Mouse (Mus musculus): ENCODE data around the gene Washc4. TPM values are rescaled to one million over a fixed set of nuclear protein-coding genes. Genes with fewer than 3 reads are reported as not detected.

Gene Washc4
- polyA plus RNA-seq, 1 experiment from 2014 or later = 36.6 TPM

DNA sequence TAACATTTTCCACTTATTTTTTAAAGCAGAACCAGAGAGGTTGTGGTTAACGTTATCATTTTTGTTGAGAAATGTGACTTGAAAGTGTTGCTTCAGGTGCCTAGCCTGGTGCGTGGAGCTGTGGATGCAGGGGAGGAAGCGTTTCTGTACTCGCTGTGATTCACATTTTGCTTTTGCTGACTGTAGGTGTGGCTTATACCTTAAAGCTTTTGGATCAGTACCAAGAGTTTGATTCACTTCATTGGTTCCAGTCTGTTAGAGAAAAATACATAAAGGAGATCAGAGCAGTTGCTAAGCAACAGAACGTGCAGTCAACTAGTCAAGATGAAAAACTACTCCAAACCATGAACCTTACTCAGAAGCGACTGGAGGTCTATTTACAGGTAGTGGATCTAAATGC is 47.2 kb downstream of the Washc4 start:
- H3K9ac ChIP-seq (ENCODE audit: low read length) = no peak overlapping the region
- H3K4me3 ChIP-seq (ENCODE audit: low read length) = no peak overlapping the region
- H3K27ac ChIP-seq (ENCODE audit: low read length) = no peak overlapping the region
- 85% methylated on average over 6 of the region's 6 CpGs for WGBS
- H3K4me1 ChIP-seq (replicated peaks; ENCODE audit: control insufficient read depth, insufficient read depth, low read length) = no peaks in the 10 kb centered on the region
- H3K9me3 ChIP-seq (ENCODE audit: control insufficient read depth, low read length) = no peaks in the 10 kb centered on the region
- no peak for ATAC-seq (ENCODE audit: low read depth)
- no peaks in the 10 kb centered on the region for H3K27me3 ChIP-seq (ENCODE audit: control insufficient read depth, insufficient read depth, low read depth, low read length)
- H3K36me3 ChIP-seq (ENCODE audit: control insufficient read depth, insufficient read depth, low read length) = peaks cover 54% of the 10 kb centered on the region
- H3K4me2 ChIP-seq (ENCODE audit: low read depth, low read length) = no peak overlapping the region

DNA sequence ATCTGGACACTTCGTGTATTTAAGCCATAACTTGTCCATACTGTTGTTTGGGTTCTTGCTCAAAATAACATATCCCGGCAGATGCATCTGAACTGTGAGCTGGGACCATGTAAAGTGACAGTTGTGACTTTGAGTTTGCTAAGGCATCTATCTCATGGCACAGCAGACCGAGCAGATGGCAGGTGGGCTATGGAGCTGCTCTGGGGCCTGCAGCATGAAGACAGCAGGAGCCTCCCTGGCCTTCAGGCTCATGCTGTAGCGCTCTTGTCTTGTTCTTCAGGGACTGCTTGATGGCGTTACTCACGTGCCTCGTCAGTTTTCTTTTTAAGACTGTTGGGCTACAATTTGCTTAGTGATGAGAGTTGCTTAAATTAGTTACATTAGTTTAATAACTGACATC is 49.1 kb downstream of the Washc4 start:
- ATAC-seq (ENCODE audit: low read depth) = no peak
- 85% methylated on average over 7 of the region's 7 CpGs for WGBS
- H3K36me3 ChIP-seq (ENCODE audit: control insufficient read depth, insufficient read depth, low read length) = peaks cover 47% of the 10 kb centered on the region
- H3K4me1 ChIP-seq (replicated peaks; ENCODE audit: control insufficient read depth, insufficient read depth, low read length) = no peaks in the 10 kb centered on the region
- no peak overlapping the region for H3K4me2 ChIP-seq (ENCODE audit: low read depth, low read length)
- no peak overlapping the region for H3K9ac ChIP-seq (ENCODE audit: low read length)
- H3K27me3 ChIP-seq (ENCODE audit: control insufficient read depth, insufficient read depth, low read depth, low read length) = no peaks in the 10 kb centered on the region
- H3K9me3 ChIP-seq (ENCODE audit: control insufficient read depth, low read length) = no peaks in the 10 kb centered on the region
- no peak overlapping the region for H3K4me3 ChIP-seq (ENCODE audit: low read length)
- no peak overlapping the region for H3K27ac ChIP-seq (ENCODE audit: low read length)

DNA sequence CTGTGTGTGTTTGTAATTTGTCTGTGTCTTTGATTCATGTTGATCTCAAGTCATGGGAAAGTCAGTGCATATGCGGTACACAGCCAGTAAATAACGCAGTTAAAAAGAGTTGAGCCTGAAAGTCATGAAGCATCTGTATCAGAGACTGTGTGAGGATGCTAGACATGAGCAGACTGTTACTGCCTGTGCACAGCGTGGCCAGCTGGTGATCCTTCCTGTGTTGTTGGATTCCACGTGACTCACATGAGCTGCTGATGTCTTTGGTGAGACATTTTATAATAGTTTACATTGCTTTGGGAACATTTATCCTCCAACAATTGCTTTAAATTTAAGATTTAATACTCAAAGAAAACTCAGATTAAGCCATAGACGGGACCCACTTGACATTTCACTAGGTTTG is 51.0 kb downstream of the Washc4 start:
- no peak overlapping the region for H3K9ac ChIP-seq (ENCODE audit: low read length)

DNA sequence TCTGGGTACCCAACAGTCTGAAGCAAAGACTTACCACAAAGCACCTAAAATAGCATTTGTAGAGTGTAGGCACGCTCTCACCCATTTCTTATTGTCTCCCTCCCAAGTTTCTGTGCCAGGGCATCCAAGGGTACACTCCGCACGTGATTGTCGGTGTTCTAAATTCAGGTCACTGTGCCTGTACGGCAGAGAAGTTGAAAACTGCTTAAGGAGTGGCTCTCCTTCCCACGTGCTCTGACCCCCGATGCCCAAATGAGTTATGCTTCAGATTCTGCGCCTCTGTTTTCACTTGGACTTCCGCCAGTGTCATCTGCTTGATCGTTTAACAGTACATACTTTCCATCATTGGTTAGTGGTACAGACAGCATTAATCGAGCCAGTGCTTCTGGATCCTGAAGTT is 57.1 kb downstream of the Washc4 start:
- no peaks in the 10 kb centered on the region for H3K9me3 ChIP-seq (ENCODE audit: control insufficient read depth, low read length)
- no peak for ATAC-seq (ENCODE audit: low read depth)
- H3K4me1 ChIP-seq (replicated peaks; ENCODE audit: control insufficient read depth, insufficient read depth, low read length) = no peaks in the 10 kb centered on the region
- no peaks in the 10 kb centered on the region for H3K27me3 ChIP-seq (ENCODE audit: control insufficient read depth, insufficient read depth, low read depth, low read length)
- no peak overlapping the region for H3K27ac ChIP-seq (ENCODE audit: low read length)
- H3K36me3 ChIP-seq (ENCODE audit: control insufficient read depth, insufficient read depth, low read length) = peaks cover 31% of the 10 kb centered on the region
- H3K9ac ChIP-seq (ENCODE audit: low read length) = no peak overlapping the region
- no peak overlapping the region for H3K4me2 ChIP-seq (ENCODE audit: low read depth, low read length)
- WGBS = 74% methylated on average over 11 of the region's 11 CpGs
- no peak overlapping the region for H3K4me3 ChIP-seq (ENCODE audit: low read length)

More for the DNA sequence above, 51.0 kb downstream of the Washc4 start:
- no peaks in the 10 kb centered on the region for H3K4me1 ChIP-seq (replicated peaks; ENCODE audit: control insufficient read depth, insufficient read depth, low read length)
- H3K27me3 ChIP-seq (ENCODE audit: control insufficient read depth, insufficient read depth, low read depth, low read length) = no peaks in the 10 kb centered on the region
- no peak for ATAC-seq (ENCODE audit: low read depth)
- no peak overlapping the region for H3K4me3 ChIP-seq (ENCODE audit: low read length)
- 89% methylated on average over 5 of the region's 5 CpGs for WGBS
- no peak overlapping the region for H3K27ac ChIP-seq (ENCODE audit: low read length)
- peaks cover 42% of the 10 kb centered on the region for H3K36me3 ChIP-seq (ENCODE audit: control insufficient read depth, insufficient read depth, low read length)
- no peak overlapping the region for H3K4me2 ChIP-seq (ENCODE audit: low read depth, low read length)
- H3K9me3 ChIP-seq (ENCODE audit: control insufficient read depth, low read length) = no peaks in the 10 kb centered on the region

DNA sequence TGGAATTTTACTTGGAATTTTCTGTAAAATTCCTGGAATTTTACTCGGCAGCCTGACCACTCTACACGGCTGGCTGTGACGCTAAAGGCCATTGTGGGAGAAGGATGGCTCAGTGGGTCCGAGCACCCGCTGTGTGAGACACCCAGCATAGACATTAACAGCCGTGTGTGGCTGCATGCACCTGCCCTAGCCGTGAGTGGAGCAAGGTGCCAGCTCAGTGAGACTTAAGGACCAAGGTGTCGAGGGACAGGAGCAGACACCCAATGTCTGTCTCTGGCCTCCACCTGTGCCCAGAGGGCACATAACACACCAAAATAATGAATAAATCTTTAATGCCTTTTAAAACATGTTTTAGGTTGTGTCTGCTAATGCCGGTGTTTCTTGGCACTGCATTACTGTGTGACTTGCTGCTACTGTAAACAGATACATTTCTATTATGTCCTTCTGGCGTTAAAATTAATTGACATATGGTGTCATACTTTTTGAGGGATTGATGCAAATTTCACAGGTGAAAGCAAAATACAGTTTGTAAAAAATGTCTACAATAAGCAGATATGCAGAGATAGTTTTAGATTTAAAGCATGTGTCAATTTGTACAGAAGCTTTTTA is 60.5 kb downstream of the Washc4 start:
- no peak overlapping the region for H3K4me3 ChIP-seq (ENCODE audit: low read length)
- H3K4me2 ChIP-seq (ENCODE audit: low read depth, low read length) = no peak overlapping the region
- H3K9ac ChIP-seq (ENCODE audit: low read length) = no peak overlapping the region
- no peak overlapping the region for H3K27ac ChIP-seq (ENCODE audit: low read length)
- 87% methylated on average over 10 of the region's 10 CpGs for WGBS
- H3K9me3 ChIP-seq (ENCODE audit: control insufficient read depth, low read length) = no peaks in the 10 kb centered on the region
- no peaks in the 10 kb centered on the region for H3K4me1 ChIP-seq (replicated peaks; ENCODE audit: control insufficient read depth, insufficient read depth, low read length)
- ATAC-seq (ENCODE audit: low read depth) = no peak
- H3K27me3 ChIP-seq (ENCODE audit: control insufficient read depth, insufficient read depth, low read depth, low read length) = no peaks in the 10 kb centered on the region
- H3K36me3 ChIP-seq (ENCODE audit: control insufficient read depth, insufficient read depth, low read length) = peaks cover 31% of the 10 kb centered on the region

DNA sequence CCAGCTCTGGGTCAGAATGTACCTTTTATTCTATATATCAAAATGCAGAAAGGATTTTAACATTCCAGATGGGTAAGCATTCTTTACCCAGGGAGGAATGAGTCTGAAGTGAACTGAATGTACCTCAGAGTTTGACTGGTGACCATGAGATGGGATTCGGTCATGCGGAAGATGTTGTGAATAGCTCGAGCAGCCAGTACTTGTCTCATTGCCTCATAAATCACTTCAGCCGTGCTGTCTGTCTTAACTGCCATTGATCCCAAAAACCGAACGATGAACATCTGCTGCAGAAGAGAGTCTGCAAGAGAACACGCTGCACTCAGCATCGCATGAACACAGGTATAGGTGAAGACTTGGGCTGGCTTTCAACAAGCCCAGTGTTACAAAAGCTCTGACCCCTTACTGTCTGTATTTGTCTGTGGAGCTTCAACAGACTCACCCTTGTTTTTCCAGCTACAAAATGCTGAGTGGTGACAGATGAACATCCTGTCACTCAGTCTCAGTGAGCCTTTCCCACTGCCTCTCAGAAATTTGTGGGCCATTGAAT is 62.2 kb downstream of the Washc4 start:
- Histone ChIP-seq H3K27me3 (ENCODE audit: control insufficient read depth, insufficient read depth, low read depth, low read length) (no peaks in the 10 kb centered on the region), H3K4me1 (replicated peaks; ENCODE audit: control insufficient read depth, insufficient read depth, low read length) (no peaks in the 10 kb centered on the region), H3K4me3 (ENCODE audit: low read length) (no peak overlapping the region), H3K36me3 (ENCODE audit: control insufficient read depth, insufficient read depth, low read length) (peaks cover 32% of the 10 kb centered on the region), H3K9me3 (ENCODE audit: control insufficient read depth, low read length) (no peaks in the 10 kb centered on the region), H3K9ac (ENCODE audit: low read length) (no peak overlapping the region), H3K4me2 (ENCODE audit: low read depth, low read length) (no peak overlapping the region), H3K27ac (ENCODE audit: low read length) (no peak overlapping the region)
- WGBS = 77% methylated on average over 8 of the region's 8 CpGs
- no peak for ATAC-seq (ENCODE audit: low read depth)

DNA sequence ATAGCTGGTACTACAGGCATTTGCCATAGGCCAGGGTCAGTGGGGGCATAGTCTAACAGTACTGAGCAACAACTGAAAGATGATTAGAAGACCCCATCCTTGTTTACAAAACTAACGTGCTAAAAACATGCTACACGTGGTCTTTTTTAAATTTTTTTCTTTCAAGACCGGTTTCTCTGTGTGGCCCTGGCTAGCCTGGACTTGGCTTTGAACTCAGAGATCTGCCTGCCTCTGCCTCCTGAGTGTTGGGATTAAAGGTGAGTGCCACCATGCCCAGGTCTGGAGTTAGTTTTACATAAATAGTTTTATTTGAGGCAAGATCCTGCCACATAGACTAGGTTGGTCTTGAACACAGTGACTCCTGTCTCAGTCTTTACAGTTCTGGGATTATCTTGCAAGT is 63.6 kb downstream of the Washc4 start:
- no peaks in the 10 kb centered on the region for H3K4me1 ChIP-seq (replicated peaks; ENCODE audit: control insufficient read depth, insufficient read depth, low read length)
- peaks cover 37% of the 10 kb centered on the region for H3K36me3 ChIP-seq (ENCODE audit: control insufficient read depth, insufficient read depth, low read length)
- H3K9ac ChIP-seq (ENCODE audit: low read length) = no peak overlapping the region
- no peaks in the 10 kb centered on the region for H3K9me3 ChIP-seq (ENCODE audit: control insufficient read depth, low read length)
- H3K27me3 ChIP-seq (ENCODE audit: control insufficient read depth, insufficient read depth, low read depth, low read length) = no peaks in the 10 kb centered on the region
- H3K4me2 ChIP-seq (ENCODE audit: low read depth, low read length) = no peak overlapping the region
- H3K27ac ChIP-seq (ENCODE audit: low read length) = no peak overlapping the region
- H3K4me3 ChIP-seq (ENCODE audit: low read length) = no peak overlapping the region
- no peak for ATAC-seq (ENCODE audit: low read depth)
- 86% methylated on average over 3 of the region's 3 CpGs for WGBS

DNA sequence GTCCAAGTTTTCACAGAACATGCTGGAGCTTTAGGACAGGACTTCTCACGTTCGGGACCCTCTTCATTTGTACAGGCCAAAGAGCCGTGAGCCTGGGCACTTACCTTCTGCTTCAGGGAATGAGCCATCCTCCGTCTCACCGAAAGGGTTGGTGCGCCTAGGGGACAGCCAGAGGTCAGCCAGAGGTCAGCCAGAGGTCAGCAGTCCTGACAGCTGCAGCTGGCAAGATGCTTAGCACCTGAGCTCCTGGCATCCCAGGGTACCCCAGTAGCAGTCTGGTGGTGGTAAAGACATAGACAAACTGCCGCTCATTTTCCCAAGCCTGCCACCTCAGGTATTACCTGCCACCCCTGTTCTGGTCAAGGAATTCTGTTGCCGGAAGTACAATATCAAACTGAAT is 65.0 kb downstream of the Washc4 start:
- Histone ChIP-seq H3K9me3 (ENCODE audit: control insufficient read depth, low read length) (no peaks in the 10 kb centered on the region), H3K4me3 (ENCODE audit: low read length) (no peak overlapping the region), H3K9ac (ENCODE audit: low read length) (no peak overlapping the region), H3K36me3 (ENCODE audit: control insufficient read depth, insufficient read depth, low read length) (peaks cover 35% of the 10 kb centered on the region), H3K4me1 (replicated peaks; ENCODE audit: control insufficient read depth, insufficient read depth, low read length) (no peaks in the 10 kb centered on the region), H3K27me3 (ENCODE audit: control insufficient read depth, insufficient read depth, low read depth, low read length) (no peaks in the 10 kb centered on the region), H3K4me2 (ENCODE audit: low read depth, low read length) (no peak overlapping the region), H3K27ac (ENCODE audit: low read length) (no peak overlapping the region)
- ATAC-seq (ENCODE audit: low read depth) = no peak
- WGBS = 70% methylated on average over 8 of the region's 8 CpGs

DNA sequence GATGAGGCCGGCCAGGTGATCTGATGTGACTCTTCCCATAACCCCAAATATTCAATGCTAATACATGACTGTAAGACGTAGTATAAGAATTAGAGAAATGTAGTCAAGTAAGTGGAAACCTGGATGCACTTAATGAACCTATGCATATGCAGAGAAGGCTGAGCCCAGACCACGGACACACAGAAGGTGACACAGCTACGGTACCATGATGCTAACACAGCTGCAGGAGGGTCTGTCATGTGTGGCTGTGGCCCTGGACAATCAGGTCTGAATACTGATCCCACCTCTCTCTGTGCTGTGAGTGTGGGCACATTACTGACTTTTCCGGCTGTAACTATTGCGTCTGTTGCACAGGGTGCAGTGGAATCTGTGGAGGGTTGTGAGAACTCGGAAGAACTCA is 67.0 kb downstream of the Washc4 start:
- H3K9me3 ChIP-seq (ENCODE audit: control insufficient read depth, low read length) = no peaks in the 10 kb centered on the region
- no peak overlapping the region for H3K27ac ChIP-seq (ENCODE audit: low read length)
- H3K4me2 ChIP-seq (ENCODE audit: low read depth, low read length) = no peak overlapping the region
- no peaks in the 10 kb centered on the region for H3K27me3 ChIP-seq (ENCODE audit: control insufficient read depth, insufficient read depth, low read depth, low read length)
- H3K9ac ChIP-seq (ENCODE audit: low read length) = no peak overlapping the region
- no peaks in the 10 kb centered on the region for H3K4me1 ChIP-seq (replicated peaks; ENCODE audit: control insufficient read depth, insufficient read depth, low read length)
- WGBS = 93% methylated on average over 7 of the region's 7 CpGs
- peaks cover 24% of the 10 kb centered on the region for H3K36me3 ChIP-seq (ENCODE audit: control insufficient read depth, insufficient read depth, low read length)
- H3K4me3 ChIP-seq (ENCODE audit: low read length) = no peak overlapping the region
- no peak for ATAC-seq (ENCODE audit: low read depth)

DNA sequence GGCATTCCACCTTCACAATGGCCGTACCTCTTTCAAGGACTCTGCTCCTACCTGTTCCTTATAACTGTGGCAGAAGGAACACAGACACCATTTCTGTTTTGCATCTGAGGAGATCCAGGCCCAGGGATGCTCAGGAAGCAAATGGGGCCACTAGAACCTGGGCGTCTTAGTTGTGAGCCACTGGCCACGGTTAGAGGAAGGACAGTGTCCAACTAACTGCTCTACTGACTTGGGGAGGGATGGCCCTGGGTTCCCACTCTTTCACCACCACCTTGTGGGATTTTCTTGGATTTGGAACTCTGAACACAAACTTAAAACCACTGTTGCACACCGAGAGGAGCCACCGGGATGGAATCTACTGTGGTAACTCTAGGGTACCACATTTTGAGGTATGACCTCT is 68.3 kb downstream of the Washc4 start:
- Histone ChIP-seq H3K27me3 (ENCODE audit: control insufficient read depth, insufficient read depth, low read depth, low read length) (no peaks in the 10 kb centered on the region), H3K4me1 (replicated peaks; ENCODE audit: control insufficient read depth, insufficient read depth, low read length) (no peaks in the 10 kb centered on the region), H3K9me3 (ENCODE audit: control insufficient read depth, low read length) (no peaks in the 10 kb centered on the region), H3K36me3 (ENCODE audit: control insufficient read depth, insufficient read depth, low read length) (peaks cover 21% of the 10 kb centered on the region), H3K4me2 (ENCODE audit: low read depth, low read length) (no peak overlapping the region), H3K9ac (ENCODE audit: low read length) (no peak overlapping the region), H3K4me3 (ENCODE audit: low read length) (no peak overlapping the region), H3K27ac (ENCODE audit: low read length) (no peak overlapping the region)
- 93% methylated on average over 5 of the region's 5 CpGs for WGBS
- ATAC-seq (ENCODE audit: low read depth) = no peak

Measured in lung, embryonic 16.5 days (tissue).